Mouse (Mus musculus) inflammation-experienced regulatory T-cells, adult 16 weeks (primary cell): ENCODE measurements around the gene Olfr641. TPM values are rescaled to one million over a fixed set of nuclear protein-coding genes. Genes with fewer than 3 reads are reported as not detected.

Source experiments
- polyA plus RNA-seq: library from polyadenylated mRNA; unstranded; fragments of 100-300 nt; shearing (Covaris generic); gene quantifications from one replicate; pipeline ENCODE4 v1.2.1, GENCODE M21; 2017

The Olfr641 gene
- not detected for polyA plus RNA-seq

GRCm38 (mm10) chr7:104035145-104035544, at the start of gene Olfr641:
Gene Olfr641 (plus strand): TSS chr7:104035445.

GRCm38 (mm10) chr7:103998446-103998845, 36.8 kb upstream of the Olfr641 start, which contains the start of gene Olfr638:
Gene Olfr638 (plus strand): TSS chr7:103998746.

GRCm38 (mm10) chr7:104017203-104017602, 18.0 kb upstream of the Olfr641 start, which contains the start of gene Olfr639:
Gene Olfr639 (minus strand): TSS chr7:104017303.

GRCm38 (mm10) chr7:104025473-104025872, 9.8 kb upstream of the Olfr641 start, which contains the start of gene Olfr640:
Gene Olfr640 (minus strand): TSS chr7:104025573.

GRCm38 (mm10) chr7:104052566-104052965, 17.3 kb downstream of the Olfr641 start, which contains the start of gene Olfr642:
Gene Olfr642 (minus strand): TSS chr7:104052666.

GRCm38 (mm10) chr7:104061345-104061744, 26.1 kb downstream of the Olfr641 start, which contains the start of gene 4930516K23Rik:
Gene 4930516K23Rik (minus strand): TSS chr7:104061445.

GRCm38 (mm10) chr7:104071769-104072168, 36.5 kb downstream of the Olfr641 start, which contains the start of gene Olfr644:
Gene Olfr644 (minus strand): TSS chr7:104071869.

GRCm38 (mm10) chr7:104085365-104085764, 50.1 kb downstream of the Olfr641 start, which contains the start of gene Olfr645:
Gene Olfr645 (minus strand): TSS chr7:104085465.

Other genes with a start within 250 kb of the Olfr641 start
- gene Olfr67, start 243.6 kb upstream of the Olfr641 start, polyA plus RNA-seq, result not detected
- gene Hbb-bt, start 221.4 kb upstream of the Olfr641 start, polyA plus RNA-seq, result 122 TPM
- 599 TPM for gene Hbb-bs, start 207.3 kb upstream of the Olfr641 start, polyA plus RNA-seq
- gene Hbb-bh2, start 194.9 kb upstream of the Olfr641 start, polyA plus RNA-seq, result not detected
- not detected for gene Hbb-bh1, start 192.3 kb upstream of the Olfr641 start, polyA plus RNA-seq
- not detected for gene Hbb-y, start 182.2 kb upstream of the Olfr641 start, polyA plus RNA-seq
- gene Olfr66, start 149.2 kb upstream of the Olfr641 start, polyA plus RNA-seq, result not detected
- not detected for gene Olfr64, start 141.0 kb upstream of the Olfr641 start, polyA plus RNA-seq
- gene Olfr65, start 132.0 kb upstream of the Olfr641 start, polyA plus RNA-seq, result not detected
- not detected for gene Olfr631, start 106.6 kb upstream of the Olfr641 start, polyA plus RNA-seq
- not detected for gene Olfr632, start 101.1 kb upstream of the Olfr641 start, polyA plus RNA-seq
- gene Olfr633, start 91.0 kb upstream of the Olfr641 start, polyA plus RNA-seq, result not detected
- gene Olfr635, start 64.3 kb upstream of the Olfr641 start, polyA plus RNA-seq, result 0.04 TPM
- not detected for gene Olfr638, start 36.7 kb upstream of the Olfr641 start, polyA plus RNA-seq
- not detected for gene Olfr639, start 18.1 kb upstream of the Olfr641 start, polyA plus RNA-seq
- not detected for gene Olfr640, start 9.9 kb upstream of the Olfr641 start, polyA plus RNA-seq
- gene Olfr642, start 17.2 kb downstream of the Olfr641 start, polyA plus RNA-seq, result not detected
- gene 4930516K23Rik, start 26.0 kb downstream of the Olfr641 start, polyA plus RNA-seq, result 0.12 TPM
- not detected for gene Olfr644, start 36.4 kb downstream of the Olfr641 start, polyA plus RNA-seq
- gene Olfr645, start 50.0 kb downstream of the Olfr641 start, polyA plus RNA-seq, result not detected
- not detected for gene Olfr646, start 69.4 kb downstream of the Olfr641 start, polyA plus RNA-seq
- not detected for gene Ubqln5, start 94.4 kb downstream of the Olfr641 start, polyA plus RNA-seq
- gene Olfr643, start 102.0 kb downstream of the Olfr641 start, polyA plus RNA-seq, result not detected
- gene Ubqln3, start 107.8 kb downstream of the Olfr641 start, polyA plus RNA-seq, result not detected
- not detected for gene Ubqlnl, start 115.1 kb downstream of the Olfr641 start, polyA plus RNA-seq
- not detected for gene Olfm5, start 129.4 kb downstream of the Olfr641 start, polyA plus RNA-seq
- 0.17 TPM for gene Olfr648, start 147.9 kb downstream of the Olfr641 start, polyA plus RNA-seq
- gene Olfr649, start 160.5 kb downstream of the Olfr641 start, polyA plus RNA-seq, result not detected
- gene Trim6, start 183.3 kb downstream of the Olfr641 start, polyA plus RNA-seq, result 1.5 TPM
- gene Trim34a, start 209.0 kb downstream of the Olfr641 start, polyA plus RNA-seq, result 56.3 TPM